Mouse (Mus musculus) thymus, postnatal 25 days (tissue): ENCODE results near the gene Rnf40.
A peak's percentile ranks its signal among the peaks of the same experiment; 100 is the strongest.

Experiments used
- DNase-seq: peaks from one replicate; pipeline ENCODE4 v3.0.0; 2022

Gene Rnf40

GRCm38 (mm10) chr7:127588011-127588871, at the start of gene Rnf40, which contains the start of gene Ccdc189:
Gene Rnf40 (plus strand): TSS chr7:127588767.
Gene Ccdc189 (minus strand): TSS chr7:127588595.
- DNase-seq = peak; percentile 88

GRCm38 (mm10) chr7:127541671-127542070, 46.9 kb upstream of the Rnf40 start:
- no peak for DNase-seq

GRCm38 (mm10) chr7:127549116-127549835, 39.3 kb upstream of the Rnf40 start:
- DNase-seq = no peak

- DNase-seq = no peak
Measured at GRCm38 (mm10) chr7:127551558-127551957, 37.0 kb upstream of the Rnf40 start.

DNA sequence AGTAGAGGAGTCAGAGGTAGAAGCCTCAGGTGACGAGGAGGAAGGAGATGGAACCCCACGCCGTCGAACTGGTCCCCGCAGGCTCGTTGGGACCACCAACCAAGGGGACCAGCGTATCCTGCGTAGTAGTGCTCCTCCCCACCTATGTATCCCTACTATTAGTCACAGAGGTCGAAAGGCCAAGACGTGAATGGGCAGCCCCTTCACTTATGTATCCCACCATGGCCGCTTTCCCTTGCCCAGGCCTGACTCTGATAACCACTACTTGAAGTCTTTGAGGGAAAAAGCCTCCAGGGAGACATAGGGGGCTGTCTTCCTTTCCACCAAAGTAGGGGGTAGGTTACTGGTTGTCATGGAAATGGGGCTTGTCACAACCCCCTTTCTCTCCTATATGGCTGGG, 28.0 kb upstream of the Rnf40 start:
- DNase-seq = no peak

DNA sequence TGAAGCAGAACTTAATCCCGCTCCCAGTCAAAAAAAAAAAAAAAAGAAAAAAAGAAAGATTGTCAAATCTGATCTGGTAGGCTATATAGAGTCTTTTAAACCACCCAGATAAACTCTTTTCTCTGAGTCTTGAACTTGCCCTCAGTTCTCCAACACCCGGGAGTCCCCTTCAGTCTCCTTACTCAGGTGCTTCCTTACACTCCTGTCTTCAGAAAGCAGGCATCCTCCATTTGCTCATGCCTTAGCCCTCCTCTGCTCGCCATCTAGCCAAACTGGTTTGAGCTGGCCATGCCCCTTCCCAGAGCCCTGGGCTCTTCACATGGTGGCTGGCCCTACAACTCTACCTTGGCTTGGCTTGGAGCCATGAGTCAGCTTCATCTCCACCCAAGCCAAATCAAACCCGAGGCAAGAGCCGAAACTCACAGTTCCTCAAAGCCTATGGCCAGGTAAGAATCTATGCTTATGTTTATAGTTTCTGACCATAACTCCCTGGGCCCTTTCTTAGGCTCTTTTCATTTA, 27.2 kb upstream of the Rnf40 start, which contains the start of gene Tmem265:
TSS of gene Tmem265 (plus strand) at position 51 of the 519 bp plus-strand sequence.
- DNase-seq = no peak

GRCm38 (mm10) chr7:127564381-127565150, 24.0 kb upstream of the Rnf40 start:
- no peak for DNase-seq

DNA sequence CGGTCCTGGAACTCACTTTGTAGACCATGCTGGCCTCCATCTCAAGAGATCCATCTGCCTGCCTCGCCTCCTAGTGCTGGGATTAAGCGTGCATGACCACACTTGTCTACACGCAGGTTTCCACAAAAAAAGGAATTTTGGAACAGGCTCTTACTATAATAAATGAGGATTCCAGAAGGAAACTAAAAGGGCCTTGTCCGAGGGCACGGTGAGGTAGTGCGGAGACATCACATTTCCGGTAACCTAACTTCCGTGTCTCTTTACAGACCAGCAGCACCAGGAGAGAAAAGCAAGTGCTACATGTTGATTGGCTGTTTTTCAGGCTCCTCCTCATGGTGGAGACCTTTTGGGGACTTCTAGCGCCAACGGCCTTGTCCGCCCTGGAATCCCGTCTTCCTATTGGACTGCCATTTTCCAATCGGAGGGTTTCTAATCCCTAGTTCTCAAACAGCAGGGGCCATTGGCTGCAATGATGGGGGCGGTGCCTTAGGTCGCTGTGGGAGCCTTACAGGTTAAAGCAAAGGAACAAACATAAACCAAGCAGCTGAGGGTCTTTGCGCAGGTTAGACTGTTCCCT, 15.6 kb upstream of the Rnf40 start, which contains the start of gene Phkg2:
TSS of gene Phkg2 (plus strand) at position 446 of the 577 bp plus-strand sequence.
- DNase-seq = peak; percentile 87

- no peak for DNase-seq
Measured at GRCm38 (mm10) chr7:127573503-127574008, 15.0 kb upstream of the Rnf40 start.

DNA sequence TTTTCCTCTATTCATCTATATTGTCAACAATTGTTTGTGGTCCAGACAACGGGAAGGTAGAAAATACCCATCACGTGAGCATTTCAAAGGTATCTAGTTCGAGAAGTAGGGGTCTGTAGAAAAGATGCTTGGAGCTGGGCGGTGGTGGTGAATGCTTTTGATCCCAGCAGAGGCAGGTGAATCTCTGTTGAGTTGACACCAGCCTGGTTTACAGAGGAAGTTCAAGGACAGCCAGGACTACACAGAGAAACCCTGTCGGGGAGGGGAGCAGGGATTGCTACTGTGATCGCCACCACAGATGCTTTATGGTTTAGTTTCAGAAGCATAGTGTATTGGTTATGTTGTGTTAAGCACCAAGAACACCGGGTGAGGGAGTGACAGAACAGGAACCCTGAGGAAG, 14.5 kb upstream of the Rnf40 start:
- no peak for DNase-seq

DNA sequence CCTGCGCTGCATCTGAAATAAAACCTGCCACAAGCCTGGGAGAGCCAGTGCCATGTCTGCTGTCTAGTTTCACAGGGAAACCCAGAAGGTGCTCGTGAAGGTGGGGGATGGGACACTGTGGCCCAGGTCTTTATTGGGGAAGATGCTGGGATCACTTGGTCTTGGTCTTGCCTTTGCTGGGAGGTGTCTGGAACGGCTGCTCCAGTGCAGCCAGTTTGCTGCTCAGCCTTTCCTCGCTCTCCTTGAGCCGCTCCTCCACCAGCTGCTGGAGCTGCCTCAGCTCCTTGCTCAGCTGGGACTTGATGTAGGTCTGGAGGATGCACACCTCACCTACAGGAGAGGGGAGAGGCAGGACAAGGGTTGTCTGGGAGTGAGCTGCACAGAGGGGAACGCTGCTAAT, 5.3 kb upstream of the Rnf40 start:
- no peak for DNase-seq

GRCm38 (mm10) chr7:127585031-127585430, 3.5 kb upstream of the Rnf40 start:
- DNase-seq = no peak

DNA sequence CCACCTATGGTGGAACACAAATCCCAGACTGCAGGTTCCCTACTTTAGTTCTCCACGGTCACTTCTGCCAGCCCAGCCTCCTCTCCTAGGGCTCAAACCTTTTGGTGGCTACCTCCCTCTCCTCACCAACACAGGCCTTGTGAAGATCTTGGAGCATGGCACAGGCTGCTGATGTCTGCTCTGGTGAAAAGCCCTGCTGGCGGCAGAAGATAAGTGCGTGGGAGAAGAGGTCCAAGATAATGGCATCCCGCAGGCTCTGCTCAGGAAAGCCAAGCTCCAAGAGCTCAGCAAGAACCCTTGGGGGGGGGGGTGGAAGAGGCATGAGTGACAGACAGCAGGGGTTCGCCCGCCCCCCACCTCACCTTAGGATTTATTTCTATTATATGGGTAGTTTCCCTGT, 2.4 kb upstream of the Rnf40 start:
- no peak for DNase-seq

DNA sequence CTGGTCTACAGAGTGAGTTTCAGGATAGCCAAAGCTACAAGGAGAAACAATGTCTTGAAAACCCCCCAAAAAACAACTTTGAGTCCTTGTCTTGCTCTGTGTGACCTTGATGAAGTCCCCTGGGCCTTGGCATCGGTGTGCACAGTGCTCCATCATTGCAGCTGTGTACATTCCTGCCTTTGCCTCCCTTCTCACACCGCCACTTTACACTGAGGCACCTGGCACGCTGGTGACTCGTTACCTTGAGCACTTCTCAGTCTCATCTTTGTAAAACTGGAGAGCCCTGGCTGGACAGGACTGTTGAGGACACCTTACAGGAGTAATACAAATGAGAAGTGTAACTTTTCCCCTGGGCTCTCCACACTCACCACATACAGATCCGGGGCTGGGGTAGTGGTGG, 1.4 kb upstream of the Rnf40 start:
- DNase-seq = no peak

DNA sequence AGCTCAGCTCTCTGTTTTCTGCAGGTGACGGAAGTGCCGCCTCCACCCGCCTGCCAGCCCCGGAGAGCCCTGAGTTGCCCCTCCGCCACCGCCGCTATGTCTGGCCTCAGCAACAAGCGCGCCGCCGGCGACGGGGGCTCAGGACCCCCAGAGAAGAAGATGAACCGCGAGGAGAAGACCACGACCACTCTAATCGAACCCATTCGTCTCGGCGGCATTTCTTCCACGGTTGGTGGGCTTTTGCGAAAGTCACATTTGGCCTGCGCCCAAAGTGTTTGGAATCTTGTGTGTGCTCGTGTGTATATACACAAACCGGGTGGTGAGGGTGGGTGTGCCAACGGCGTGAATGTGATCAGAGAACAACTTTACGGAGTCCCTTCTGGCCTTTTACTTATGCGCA, 334 bp downstream of the Rnf40 start:
- no peak for DNase-seq

DNA sequence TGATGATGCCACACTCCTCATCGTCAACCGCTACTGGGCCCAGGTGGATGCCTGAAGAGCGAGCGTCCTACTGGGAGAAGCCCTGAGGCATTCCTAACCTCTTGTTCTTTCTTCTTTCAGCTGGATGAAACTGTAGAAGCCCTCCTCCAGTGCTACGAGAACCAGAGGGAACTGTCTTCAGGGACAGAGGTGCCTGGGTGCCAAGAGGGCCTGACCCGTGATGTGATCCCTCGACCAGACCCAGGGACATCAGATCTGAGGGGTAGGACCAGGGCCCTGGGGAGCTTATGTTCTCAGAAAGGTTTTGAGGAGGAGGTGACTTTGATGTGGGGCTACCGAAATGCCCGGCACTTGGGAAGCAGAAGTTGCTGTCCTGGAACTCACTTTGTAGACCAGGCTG, 1.1 kb downstream of the Rnf40 start:
- no peak for DNase-seq

DNA sequence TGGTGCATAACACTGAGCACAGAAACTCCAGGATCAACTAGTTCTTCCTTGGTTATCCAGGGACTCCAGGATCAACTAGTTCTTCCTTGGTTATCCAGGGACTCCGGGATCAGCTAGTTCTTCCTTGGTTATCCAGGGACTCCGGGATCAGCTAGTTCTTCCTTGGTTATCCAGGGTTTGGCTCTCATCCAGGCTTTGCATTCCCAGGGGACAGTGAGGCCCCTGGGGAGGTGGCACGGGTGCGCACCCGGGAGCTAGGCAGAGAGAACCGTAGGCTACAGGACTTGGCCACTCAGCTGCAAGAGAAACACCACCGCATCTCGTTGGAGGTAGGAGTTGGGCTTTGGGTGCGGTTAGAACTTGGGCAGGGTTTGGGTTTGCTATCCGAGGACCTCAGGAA, 2.5 kb downstream of the Rnf40 start:
- no peak for DNase-seq

DNA sequence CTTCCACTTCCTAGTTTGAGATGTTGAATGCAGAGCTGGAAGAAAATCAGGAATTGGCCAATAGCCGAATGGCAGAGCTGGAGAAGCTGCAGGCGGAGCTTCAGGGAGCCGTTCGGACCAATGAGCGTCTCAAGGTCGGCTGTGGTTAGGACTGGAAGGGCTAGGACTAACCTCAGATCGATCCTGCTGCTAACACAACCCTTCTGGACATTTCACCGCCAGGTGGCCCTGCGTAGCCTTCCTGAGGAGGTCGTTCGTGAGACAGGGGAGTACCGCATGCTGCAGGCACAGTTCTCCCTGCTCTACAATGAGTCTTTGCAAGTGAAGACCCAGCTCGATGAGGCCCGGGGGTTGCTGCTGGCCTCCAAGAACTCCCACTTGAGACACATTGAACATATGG, 4.0 kb downstream of the Rnf40 start:
- no peak for DNase-seq

DNA sequence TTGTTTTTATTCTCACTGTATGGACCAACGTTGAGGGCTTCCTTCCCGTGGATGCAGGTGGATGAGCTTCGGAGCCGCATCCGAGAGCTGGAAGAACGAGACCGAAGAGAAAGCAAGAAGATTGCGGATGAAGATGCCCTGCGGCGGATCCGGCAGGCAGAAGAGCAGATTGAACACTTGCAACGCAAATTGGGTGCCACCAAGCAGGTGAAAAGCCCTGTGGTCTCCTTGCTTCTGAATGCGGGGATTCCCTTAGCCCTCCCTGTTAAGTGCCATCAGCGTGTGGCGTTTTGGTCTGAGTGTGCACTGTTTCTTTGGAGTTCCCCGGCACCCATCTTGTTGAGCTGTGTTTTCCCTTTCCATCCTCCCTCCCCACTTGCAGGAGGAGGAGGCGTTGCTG, 8.2 kb downstream of the Rnf40 start:
- DNase-seq = no peak

GRCm38 (mm10) chr7:127600612-127601011, 12.0 kb downstream of the Rnf40 start:
- no peak for DNase-seq

DNA sequence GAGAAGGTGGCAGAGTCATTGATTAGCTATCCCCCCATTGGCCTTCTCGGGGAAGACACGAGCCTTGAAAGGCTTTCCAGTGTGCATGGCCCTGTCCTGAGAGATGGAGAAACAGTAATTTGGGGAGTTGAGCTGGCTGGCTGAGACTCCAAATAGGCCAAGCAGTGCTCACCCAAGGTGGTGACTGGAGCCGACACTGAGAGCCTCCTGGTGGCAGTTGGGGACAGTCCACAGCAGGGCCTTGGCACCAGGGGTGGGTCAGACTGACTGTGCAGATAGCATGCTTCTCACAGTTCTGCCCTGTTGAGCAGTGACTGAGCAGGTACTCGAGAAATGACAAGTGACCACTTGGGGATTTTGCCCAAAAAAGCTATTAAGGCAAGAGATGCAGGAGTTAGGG, 13.2 kb downstream of the Rnf40 start:
- no peak for DNase-seq

- no peak for DNase-seq
Measured at GRCm38 (mm10) chr7:127602903-127603302, 14.3 kb downstream of the Rnf40 start.
